Mouse (Mus musculus) C2C12 (cell line): Measurements from ENCODE around the gene Pik3r5.

Experiments used
- CEBPB ChIP-seq: IDR thresholded peaks from one replicate; pipeline ENCODE4 v1.6.1; 2011; ENCODE audit warnings: low read depth, mild to moderate bottlenecking, control low read depth, moderate library complexity
- CTCF ChIP-seq: IDR thresholded peaks from one replicate; pipeline ENCODE4 v1.5.1; 2011; ENCODE audit not compliant: control insufficient read depth, insufficient read depth, insufficient read length
- FOSL1 ChIP-seq: IDR thresholded peaks from one replicate; pipeline ENCODE4 v1.8.0; 2011; ENCODE audit warnings: mild to moderate bottlenecking, low read length; ENCODE audit not compliant: poor library complexity, insufficient read depth, severe bottlenecking
- MAX ChIP-seq: IDR thresholded peaks from one replicate; pipeline ENCODE4 v1.6.1; 2011; ENCODE audit warnings: mild to moderate bottlenecking, control low read depth
- MYOD1 ChIP-seq: IDR thresholded peaks from one replicate; pipeline ENCODE4 v1.6.1; 2011; ENCODE audit warnings: low read depth; ENCODE audit not compliant: control insufficient read depth, insufficient read length
- MYOG ChIP-seq: IDR thresholded peaks from one replicate; pipeline ENCODE4 v1.6.1; 2011; ENCODE audit not compliant: control insufficient read depth, insufficient read length; ENCODE audit errors: extremely low read depth
- USF1 ChIP-seq: IDR thresholded peaks from one replicate; pipeline ENCODE4 v1.6.1; 2011; ENCODE audit warnings: low read depth, mild to moderate bottlenecking, control low read depth, moderate library complexity

- TF ChIP-seq CTCF (no peak), MYOD1 (no peak), USF1 (no peak), MYOG (no peak), CEBPB (no peak), MAX (no peak), FOSL1 (no peak)
Measured at GRCm38 (mm10) chr11:68386589-68387440, 45.1 kb upstream of the Pik3r5 start.
